Mouse (Mus musculus): Measurements from ENCODE around the gene Ghitm. TPM values are rescaled to one million over a fixed set of nuclear protein-coding genes. Genes with fewer than 3 reads are reported as not detected.

Gene Ghitm
- polyA plus RNA-seq (2014; fragmentation: Illumina TruSeq; extraction: RNeasy Lipid Tissue Mini Kit (QIAGEN cat#74804); ENCODE audit: low read depth, low replicate concordance): 382 TPM

GRCm38 (mm10) chr14:37135127-37135593, at the start of gene Ghitm:
Ghitm (minus strand) TSS chr14:37135272.

GRCm38 (mm10) chr14:37113922-37114321, 21.1 kb downstream of the Ghitm start, which contains the start of gene 2610528A11Rik:
2610528A11Rik (minus strand) TSS chr14:37114022.

GRCm38 (mm10) chr14:37097956-37098530, 37.0 kb downstream of the Ghitm start, which contains the start of gene Cdhr1:
Cdhr1 (minus strand) TSS chr14:37098347.

Other genes starting within 250 kb of the Ghitm start
- 300 TPM for gene Ccser2, start 166.5 kb downstream of the Ghitm start, polyA plus RNA-seq (2014; fragmentation: Illumina TruSeq; extraction: RNeasy Lipid Tissue Mini Kit (QIAGEN cat#74804); ENCODE audit: low read depth, low replicate concordance)
- not detected for gene Rgr, start 86.3 kb downstream of the Ghitm start, polyA plus RNA-seq (2014; fragmentation: Illumina TruSeq; extraction: RNeasy Lipid Tissue Mini Kit (QIAGEN cat#74804); ENCODE audit: low read depth, low replicate concordance)
- gene Lrit1, start 80.4 kb downstream of the Ghitm start, polyA plus RNA-seq (2014; fragmentation: Illumina TruSeq; extraction: RNeasy Lipid Tissue Mini Kit (QIAGEN cat#74804); ENCODE audit: low read depth, low replicate concordance): 0.07 TPM
- gene Lrit2, start 67.3 kb downstream of the Ghitm start, polyA plus RNA-seq (2014; fragmentation: Illumina TruSeq; extraction: RNeasy Lipid Tissue Mini Kit (QIAGEN cat#74804); ENCODE audit: low read depth, low replicate concordance): not detected
- 0.42 TPM for gene Cdhr1, start 36.9 kb downstream of the Ghitm start, polyA plus RNA-seq (2014; fragmentation: Illumina TruSeq; extraction: RNeasy Lipid Tissue Mini Kit (QIAGEN cat#74804); ENCODE audit: low read depth, low replicate concordance)
- gene 2610528A11Rik, start 21.2 kb downstream of the Ghitm start, polyA plus RNA-seq (2014; fragmentation: Illumina TruSeq; extraction: RNeasy Lipid Tissue Mini Kit (QIAGEN cat#74804); ENCODE audit: low read depth, low replicate concordance): 27.6 TPM

All from testis, adult 10 weeks (tissue).